Mouse (Mus musculus) skeletal muscle tissue, adult 2 months (tissue): Measurements from ENCODE around the gene Cdc42bpa.
"Not testable (repeated sequence)": the region's sequence is repeated elsewhere in the genome, so short reads cannot be mapped to it uniquely, and the experiment has no call there.

Source experiments
- DNase-seq: peaks from one replicate; pipeline ENCODE4 v3.0.0-alpha.2; 2012; ENCODE audit warnings: low read depth, low spot score

Cdc42bpa gene

GRCm38 (mm10) chr1:179960882-179961698, 818 bp downstream of the Cdc42bpa start:
- DNase-seq: no peak

- DNase-seq: no peak
These were observed 1.5 kb downstream of the Cdc42bpa start for GRCm38 (mm10) chr1:179961777-179962176.

GRCm38 (mm10) chr1:179969776-179970428, 9.6 kb downstream of the Cdc42bpa start:
- no peak for DNase-seq

GRCm38 (mm10) chr1:179975021-179975420, 14.7 kb downstream of the Cdc42bpa start:
- DNase-seq: no peak

GRCm38 (mm10) chr1:179975645-179976275, 15.5 kb downstream of the Cdc42bpa start:
- no peak for DNase-seq

- DNase-seq: no peak
These were observed 17.2 kb downstream of the Cdc42bpa start for GRCm38 (mm10) chr1:179977437-179977836.

- no peak for DNase-seq
These were observed 18.5 kb downstream of the Cdc42bpa start for GRCm38 (mm10) chr1:179978742-179979141.

- DNase-seq: no peak
These were observed 21.4 kb downstream of the Cdc42bpa start for GRCm38 (mm10) chr1:179981680-179982079.

- DNase-seq: no peak
These were observed 21.9 kb downstream of the Cdc42bpa start for GRCm38 (mm10) chr1:179982183-179982582.

- DNase-seq: no peak
These were observed 22.7 kb downstream of the Cdc42bpa start for GRCm38 (mm10) chr1:179982933-179983332.

GRCm38 (mm10) chr1:179984171-179984570, 23.9 kb downstream of the Cdc42bpa start:
- DNase-seq: no peak

- no peak for DNase-seq
These were observed 31.5 kb downstream of the Cdc42bpa start for GRCm38 (mm10) chr1:179991660-179992235.

GRCm38 (mm10) chr1:179992255-179992654, 32.0 kb downstream of the Cdc42bpa start:
- no peak for DNase-seq

- DNase-seq: no peak
These were observed 47.8 kb downstream of the Cdc42bpa start for GRCm38 (mm10) chr1:180008057-180008456.

GRCm38 (mm10) chr1:180013479-180013878, 53.2 kb downstream of the Cdc42bpa start:
- no peak for DNase-seq

GRCm38 (mm10) chr1:180018218-180018617, 57.9 kb downstream of the Cdc42bpa start:
- no peak for DNase-seq

- DNase-seq: no peak
These were observed 61.4 kb downstream of the Cdc42bpa start for GRCm38 (mm10) chr1:180021463-180022296.

GRCm38 (mm10) chr1:180023512-180023911, 63.2 kb downstream of the Cdc42bpa start:
- DNase-seq: no peak

GRCm38 (mm10) chr1:180029863-180030262, 69.6 kb downstream of the Cdc42bpa start:
- not testable (repeated sequence) for DNase-seq

GRCm38 (mm10) chr1:180030631-180031365, 70.5 kb downstream of the Cdc42bpa start:
- no peak for DNase-seq
